Mouse (Mus musculus): Measurements from ENCODE around the gene Dlx1. TPM values are rescaled to one million over a fixed set of nuclear protein-coding genes. Genes with fewer than 3 reads are reported as not detected.

Gene Dlx1
- total and polyA plus RNA-seq, 3 experiments, result 0.11 to 0.27 (median 0.21) TPM

DNA sequence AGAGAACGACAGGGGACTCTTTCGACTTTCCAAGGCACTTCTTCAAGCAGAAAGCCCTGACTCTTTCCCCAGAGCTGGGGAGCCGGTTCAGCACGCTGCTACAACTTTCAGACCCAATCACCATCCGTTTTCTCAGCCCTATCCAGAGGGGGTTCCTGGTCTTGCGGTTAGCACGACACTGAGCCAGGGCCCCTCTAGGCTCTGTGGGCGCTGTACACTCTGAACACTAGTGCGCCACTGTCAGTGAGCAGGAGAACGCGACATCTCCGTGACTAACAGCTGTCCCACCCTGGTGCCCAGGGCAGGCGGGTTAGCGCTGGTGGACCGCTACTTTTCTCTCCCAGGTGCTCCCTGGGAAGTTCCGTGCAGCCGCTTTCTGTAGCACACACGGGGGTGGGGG, 23.8 kb downstream of the Dlx1 start:
- in situ Hi-C loops (cut with MboI; ENCODE audit: low pct_ligation_motif_present, low pct_unique_long_range_greater_than_20kb, low sequenced_read_pairs), result no loop called here
- Histone ChIP-seq H3K36me3 (replicated peaks in 1 of 2; ENCODE audit: control insufficient read depth in 1 of 2, insufficient read depth in 1 of 2, low read length in 1 of 2) (no peaks in the 10 kb centered on the region), H3K9ac (ENCODE audit: insufficient read depth, low read depth) (no peak overlapping the region), H3K79me2 (replicated peaks; ENCODE audit: control insufficient read depth, extremely low read depth, insufficient read depth, poor library complexity, severe bottlenecking) (no peaks in the 10 kb centered on the region), H3K27me3 (replicated peaks) (peaks cover 2% of the 10 kb centered on the region), H3K4me1 (ENCODE audit: control insufficient read depth in 1 of 2, insufficient read depth in 2 of 2) (peaks cover 0 to 7% of the 10 kb centered on the region in 2 experiments; a peak in 2 of 4 replicates), H3K27ac (ENCODE audit: insufficient read depth, low read depth) (no peak overlapping the region), H3K9me3 (replicated peaks; ENCODE audit: low read length) (peaks cover 3% of the 10 kb centered on the region), H3K4me2 (ENCODE audit: insufficient read depth, low read depth, poor library complexity, severe bottlenecking) (no peak overlapping the region), H3K4me3 (replicated peaks in 1 of 3; ENCODE audit: low read depth in 2 of 3, low read length in 2 of 3, poor library complexity in 1 of 3) (no peak overlapping the region)
- TF ChIP-seq PAX5 (IDR thresholded peaks at IDR 0.05; ENCODE audit: low read length), result no peak
- no peak for TF ChIP-seq CHD2 (IDR thresholded peaks at IDR 0.05; ENCODE audit: low read length)
- no peak for TF ChIP-seq MEF2A (IDR thresholded peaks at IDR 0.05; ENCODE audit: borderline replicate concordance, low read depth, low read length)
- TF ChIP-seq NRF1 (IDR thresholded peaks at IDR 0.05; ENCODE audit: low read depth, low read length), result no peak
- no peak for TF ChIP-seq ZC3H11A (IDR thresholded peaks at IDR 0.05; ENCODE audit: low read depth, low read length)
- TF ChIP-seq USF1 (IDR thresholded peaks at IDR 0.05; ENCODE audit: low read depth, low read length), result no peak
- TF ChIP-seq UBTF (IDR thresholded peaks at IDR 0.05; ENCODE audit: low read depth, low read length), result no peak
- no peak for TF ChIP-seq JUN (IDR thresholded peaks at IDR 0.05; ENCODE audit: insufficient read depth, low read depth, low read length)
- no peak for TF ChIP-seq ELF1 (IDR thresholded peaks at IDR 0.05; ENCODE audit: low read depth, low read length)
- no peak for TF ChIP-seq ZNF384 (IDR thresholded peaks at IDR 0.05; ENCODE audit: low read depth, low read length)
- no peak for TF ChIP-seq NELFE (IDR thresholded peaks at IDR 0.05; ENCODE audit: low read depth, low read length)
- no peak for TF ChIP-seq MXI1 (IDR thresholded peaks at IDR 0.05; ENCODE audit: low read depth, low read length)
- dilution Hi-C loops (cut with MboI; ENCODE audit: extremely low pct_ligation_motif_present, extremely low pct_unique_long_range_greater_than_20kb, low sequenced_read_pairs), result no loop called here
- no peak for DNase-seq (ENCODE audit: extremely low read depth)

DNA sequence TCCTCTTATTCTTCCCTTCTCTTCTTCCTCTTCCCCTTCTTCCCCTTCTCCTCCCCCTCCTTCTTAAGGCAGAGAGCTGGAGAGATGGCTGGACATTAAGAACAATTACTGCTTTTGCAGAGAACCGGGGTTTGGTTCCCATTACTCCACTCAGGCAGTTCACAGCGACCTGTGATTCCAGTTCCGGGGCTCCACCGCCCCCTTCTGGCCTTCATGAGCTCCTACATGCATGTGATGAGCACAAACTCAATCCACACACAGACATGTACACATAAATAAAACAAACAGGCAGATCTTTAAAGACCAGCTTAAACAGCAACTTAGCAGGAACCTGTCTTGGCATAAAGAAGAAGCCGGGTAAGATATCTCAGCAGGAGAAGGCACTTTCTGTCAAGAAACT, 28.2 kb downstream of the Dlx1 start:
- dilution Hi-C loops (cut with MboI; ENCODE audit: extremely low pct_ligation_motif_present, extremely low pct_unique_long_range_greater_than_20kb, low sequenced_read_pairs), result no loop called here
- TF ChIP-seq USF2 (conservative IDR thresholded peaks at IDR 0.05; ENCODE audit: low read depth, low read length), result no peak
- TF ChIP-seq NELFE (IDR thresholded peaks at IDR 0.05; ENCODE audit: low read depth, low read length), result no peak
- TF ChIP-seq SIN3A (IDR thresholded peaks at IDR 0.05; ENCODE audit: low read length), result no peak
- TF ChIP-seq POLR2AphosphoS2 (IDR thresholded peaks at IDR 0.05; ENCODE audit: low read depth, low read length), result no peak
- TF ChIP-seq CTCF (conservative IDR thresholded peaks at IDR 0.05 in 1 of 2, IDR thresholded peaks at IDR 0.05 in 1 of 2; ENCODE audit: low read depth in 2 of 2, low read length in 2 of 2), result peak in 1 of 2 experiments; percentile 16; a peak in 2 of 4 replicates
- TF ChIP-seq ZC3H11A (IDR thresholded peaks at IDR 0.05; ENCODE audit: low read depth, low read length), result no peak
- no peak for TF ChIP-seq KAT2A (IDR thresholded peaks at IDR 0.05; ENCODE audit: insufficient replicate concordance, low read length)
- Histone ChIP-seq H3K9ac (ENCODE audit: insufficient read depth, low read depth) (no peak overlapping the region), H3K27ac (ENCODE audit: insufficient read depth, low read depth) (no peak overlapping the region), H3K4me2 (ENCODE audit: insufficient read depth, low read depth, poor library complexity, severe bottlenecking) (no peak overlapping the region), H3K79me2 (replicated peaks; ENCODE audit: control insufficient read depth, extremely low read depth, insufficient read depth, poor library complexity, severe bottlenecking) (no peaks in the 10 kb centered on the region), H3K4me3 (replicated peaks in 1 of 3; ENCODE audit: low read depth in 2 of 3, low read length in 2 of 3, poor library complexity in 1 of 3) (no peak overlapping the region), H3K36me3 (replicated peaks in 1 of 2; ENCODE audit: control insufficient read depth in 1 of 2, insufficient read depth in 1 of 2, low read length in 1 of 2) (no peaks in the 10 kb centered on the region), H3K27me3 (replicated peaks) (peaks cover 2% of the 10 kb centered on the region), H3K9me3 (replicated peaks; ENCODE audit: low read length) (peaks cover 17% of the 10 kb centered on the region), H3K4me1 (ENCODE audit: control insufficient read depth in 1 of 2, insufficient read depth in 2 of 2) (no peaks in the 10 kb centered on the region)
- in situ Hi-C loops (cut with MboI; ENCODE audit: low pct_ligation_motif_present, low pct_unique_long_range_greater_than_20kb, low sequenced_read_pairs), result no loop called here
- DNase-seq (ENCODE audit: extremely low read depth), result no peak
